In genomic region chr2:152082456-152083285, GRCm38 (mm10) we compare ENCODE assay signal across 11 mouse cellular contexts. TPM values are rescaled to one million over a fixed set of nuclear protein-coding genes. Genes with fewer than 3 reads are reported as not detected.
DNase-seq lines count a peak whose midpoint lies in the region; ATAC-seq and TF ChIP-seq lines count a peak whose summit lies in the region.
"Had no signal": no experiment of that assay in that cellular context is flagged by ENCODE, and none has a peak within 500 bp of the region (broad histone marks: within the 10 kb centered on the region; RNA-seq: fewer than 3 reads in every experiment).

No protein-coding gene starts in this region.

- peaks cover 32% of the 10 kb centered on the region for H3K4me1 ChIP-seq in heart, embryonic 10.5 days
- peaks cover 3% of the 10 kb centered on the region for H3K4me1 ChIP-seq in ES-Bruce4 (ENCODE audit: control insufficient read depth, insufficient read depth, low read length)
- peaks cover 78% of the 10 kb centered on the region for H3K4me1 ChIP-seq in forebrain, embryonic 13.5 days
- H3K4me1 ChIP-seq in liver, embryonic 13.5 days (replicated peaks) = peaks cover 5% of the 10 kb centered on the region; the same call in 1 of the 2 replicates

- no peaks in the 10 kb centered on the region for H3K36me3 ChIP-seq in heart, embryonic 10.5 days
- no peaks in the 10 kb centered on the region for H3K36me3 ChIP-seq in ES-Bruce4 (ENCODE audit: control insufficient read depth, insufficient read depth, low read length, poor library complexity, severe bottlenecking)
- H3K36me3 ChIP-seq in forebrain, embryonic 13.5 days (ENCODE audit: poor library complexity, severe bottlenecking) = peaks cover 9% of the 10 kb centered on the region
- no peaks in the 10 kb centered on the region for H3K36me3 ChIP-seq in liver, embryonic 13.5 days
- H3K36me3 ChIP-seq: lung, embryonic 15.5 days had no signal

- H3K4me3 ChIP-seq in heart, embryonic 10.5 days = peak overlapping the region; percentile 57
- peak overlapping the region; percentile 70; the same call in 1 of the 2 replicates for H3K4me3 ChIP-seq in ES-Bruce4 (ENCODE audit: low read depth, low read length)
- H3K4me3 ChIP-seq in forebrain, embryonic 13.5 days = peak overlapping the region; percentile 89
- no peak overlapping the region for H3K4me3 ChIP-seq in liver, embryonic 13.5 days (replicated peaks)
- H3K4me3 ChIP-seq: erythroblast, embryonic 14.5 days had no signal

- peak overlapping the region; percentile 90 for H3K4me2 ChIP-seq in forebrain, embryonic 13.5 days
- H3K4me2 ChIP-seq in liver, embryonic 13.5 days = peak overlapping the region; percentile 46; the same call in 1 of the 2 replicates

- intact Hi-C loops in gastrocnemius, postnatal 14 days (cut with DNase I; ENCODE audit: low total_unique reads) = no loop called here

- 18% methylated on average over 7 of the region's 7 CpGs for WGBS in heart, embryonic 10.5 days
- 22% methylated on average over 7 of the region's 7 CpGs for WGBS in forebrain, embryonic 13.5 days
- WGBS in liver, embryonic 13.5 days (ENCODE audit: insufficient replicate concordance) = 19% methylated on average over 7 of the region's 7 CpGs

- no peak for DNase-seq in heart, embryonic 10.5 days (ENCODE audit: low spot score)
- no peak for DNase-seq in heart, adult 11 months
- DNase-seq in liver, embryonic 13.5 days = no peak
- no peak for DNase-seq in T-cell, adult 2 months (ENCODE audit: low spot score)
- DNase-seq in gastrocnemius, postnatal 14 days = no peak
- no peak for DNase-seq in spleen, adult 18-20 months

- peaks cover 96% of the 10 kb centered on the region for H3K27me3 ChIP-seq in heart, embryonic 10.5 days (ENCODE audit: insufficient read depth, poor library complexity, severe bottlenecking)
- peaks cover 2% of the 10 kb centered on the region; the same call in 1 of the 2 replicates for H3K27me3 ChIP-seq in ES-Bruce4 (ENCODE audit: control insufficient read depth, insufficient read depth, low read length, poor library complexity, severe bottlenecking)
- H3K27me3 ChIP-seq in forebrain, embryonic 13.5 days = peaks cover 11% of the 10 kb centered on the region; the same call in 1 of the 2 replicates
- H3K27me3 ChIP-seq in liver, embryonic 13.5 days = peaks cover 88% of the 10 kb centered on the region

- H3K27ac ChIP-seq in heart, embryonic 10.5 days = no peak overlapping the region
- H3K27ac ChIP-seq in ES-Bruce4 (ENCODE audit: insufficient read depth, low read length) = no peak overlapping the region
- peak overlapping the region; percentile 98 for H3K27ac ChIP-seq in forebrain, embryonic 13.5 days
- no peak overlapping the region for H3K27ac ChIP-seq in liver, embryonic 13.5 days
- H3K27ac ChIP-seq: lung, embryonic 15.5 days had no signal

- no peak for TF ChIP-seq POLR2A in ES-Bruce4 (IDR thresholded peaks at IDR 0.05; ENCODE audit: insufficient read depth, low read length)

- TF ChIP-seq CTCF in ES-Bruce4 (IDR thresholded peaks at IDR 0.05; ENCODE audit: low read depth, low read length) = no peak

- peak overlapping the region; percentile 9; the same call in 1 of the 2 replicates for H3K9ac ChIP-seq in ES-Bruce4 (ENCODE audit: low read depth, poor library complexity, severe bottlenecking)
- H3K9ac ChIP-seq in forebrain, embryonic 13.5 days = peak overlapping the region; percentile 99
- H3K9ac ChIP-seq in liver, embryonic 13.5 days = no peak overlapping the region
- H3K9ac ChIP-seq: lung, embryonic 15.5 days had no signal

- no peak for TF ChIP-seq EP300 in ES-Bruce4 (IDR thresholded peaks at IDR 0.05; ENCODE audit: insufficient read depth, low read depth, low read length)

- peak; percentile 37 for ATAC-seq in forebrain, embryonic 13.5 days
- no peak for ATAC-seq in liver, embryonic 13.5 days (ENCODE audit: low read depth)

- no peaks in the 10 kb centered on the region for H3K9me3 ChIP-seq in heart, embryonic 10.5 days
- no peaks in the 10 kb centered on the region for H3K9me3 ChIP-seq in ES-Bruce4 (replicated peaks; ENCODE audit: control insufficient read depth, insufficient read depth, low read length, poor library complexity, severe bottlenecking)
- no peaks in the 10 kb centered on the region for H3K9me3 ChIP-seq in forebrain, embryonic 13.5 days (replicated peaks)
- no peaks in the 10 kb centered on the region for H3K9me3 ChIP-seq in liver, embryonic 13.5 days (replicated peaks)
- H3K9me3 ChIP-seq: lung, embryonic 15.5 days had no signal

RNA-seq across cellular contexts. Expression of gene Scrt2, which starts 1.3 kb away (rescaled TPM):
- polyA plus RNA-seq in heart, embryonic 10.5 days (2016; fragmentation: Nextera tagmentation; extraction: Ambion mirVana) = not detected in 2 replicates
- polyA plus RNA-seq in ES-Bruce4 (2011; ENCODE audit: insufficient read depth, insufficient read length, low read depth, missing spikeins) = 0.18 and 0.32 TPM in 2 replicates
- polyA plus RNA-seq in forebrain, embryonic 13.5 days (2015; fragmentation: Nextera tagmentation; extraction: Ambion mirVana) = 17.5 and 19.9 TPM in 2 replicates
- not detected in 2 replicates for polyA plus RNA-seq in liver, embryonic 13.5 days (2015; fragmentation: Nextera tagmentation; extraction: Ambion mirVana)
- under 1 TPM in 1 of 2 experiments, not detected in 1; 0.10 TPM for total RNA-seq in gastrocnemius, postnatal 14 days (2021)
- total RNA-seq: hematopoietic stem cell, adult 5-6 weeks had no signal
- polyA plus RNA-seq: erythroblast, embryonic 14.5 days; lung, embryonic 15.5 days had no signal

RNA-seq across cellular contexts. Expression of gene Srxn1, which starts 22.6 kb away (rescaled TPM):
- 8.1 and 9.1 TPM in 2 replicates for polyA plus RNA-seq in heart, embryonic 10.5 days (2016; fragmentation: Nextera tagmentation; extraction: Ambion mirVana)
- 18.1 TPM in 2 replicates for polyA plus RNA-seq in ES-Bruce4 (2011; ENCODE audit: insufficient read depth, insufficient read length, low read depth, missing spikeins)
- 10.3 and 10.7 TPM in 2 replicates for polyA plus RNA-seq in forebrain, embryonic 13.5 days (2015; fragmentation: Nextera tagmentation; extraction: Ambion mirVana)
- polyA plus RNA-seq in liver, embryonic 13.5 days (2015; fragmentation: Nextera tagmentation; extraction: Ambion mirVana) = 17.2 and 17.9 TPM in 2 replicates
- total RNA-seq in gastrocnemius, postnatal 14 days (2021) = 10 to 100 TPM in 1 of 2 experiments, 1 to 10 TPM in 1; 9.2 to 12.0 TPM

Comparison
In these comparisons a context has a peak if more than half of its experiments do, and no peak if none do; other contexts are left out.
1. RNA of gene Scrt2, which starts 1.3 kb away (polyA plus RNA-seq): 17.5 to 19.9 TPM in forebrain, embryonic 13.5 days; 0.18 to 0.32 TPM in ES-Bruce4, not detected in heart, embryonic 10.5 days and not detected in liver, embryonic 13.5 days; every median in the first group is over 10 times any median in the second.